Mouse (Mus musculus): ENCODE measurements at regions not wholly inside any gene's neighbourhood (a gene's known extent, or its start where the extent isn't known, plus 50 kb on each side); places are given as distances from the start of the nearest gene placed in this dataset.
A peak's percentile ranks its signal among the peaks of the same experiment; 100 is the strongest.

- DNase-seq (ENCODE audit: low spot score) = no peak
These were observed 55.7 kb upstream of the Emb start for GRCm38 (mm10) chr13:117152655-117153054.

GRCm38 (mm10) chr13:117143828-117144227, 64.5 kb upstream of the Emb start:
- no peak for DNase-seq (ENCODE audit: low spot score)

- DNase-seq (ENCODE audit: low spot score) = no peak
These were observed 65.1 kb upstream of the Emb start for GRCm38 (mm10) chr13:117143255-117143654.

GRCm38 (mm10) chr13:117134352-117134751, 74.0 kb upstream of the Emb start:
- no peak for DNase-seq (ENCODE audit: low spot score)

GRCm38 (mm10) chr13:117132123-117132522, 76.2 kb upstream of the Emb start:
- DNase-seq (ENCODE audit: low spot score) = no peak

- DNase-seq (ENCODE audit: low spot score) = peak; percentile 28
These were observed 80.4 kb upstream of the Emb start for GRCm38 (mm10) chr13:117127813-117128549.

- no peak for DNase-seq (ENCODE audit: low spot score)
These were observed 81.1 kb upstream of the Emb start for GRCm38 (mm10) chr13:117127116-117127728.

- no peak for DNase-seq (ENCODE audit: low spot score)
These were observed 88.7 kb upstream of the Emb start for GRCm38 (mm10) chr13:117119636-117120035.

- no peak for DNase-seq (ENCODE audit: low spot score)
These were observed 89.5 kb upstream of the Parp8 start for GRCm38 (mm10) chr13:117114797-117115196.

- no peak for DNase-seq (ENCODE audit: low spot score)
These were observed 87.1 kb upstream of the Parp8 start for GRCm38 (mm10) chr13:117112424-117112823.

- no peak for DNase-seq (ENCODE audit: low spot score)
These were observed 79.9 kb upstream of the Parp8 start for GRCm38 (mm10) chr13:117105151-117105660.

GRCm38 (mm10) chr13:117094773-117095172, 69.4 kb upstream of the Parp8 start:
- no peak for DNase-seq (ENCODE audit: low spot score)

- DNase-seq (ENCODE audit: low spot score) = no peak
These were observed 63.3 kb upstream of the Parp8 start for GRCm38 (mm10) chr13:117088629-117089028.

GRCm38 (mm10) chr13:117082758-117083157, 57.4 kb upstream of the Parp8 start:
- DNase-seq (ENCODE audit: low spot score) = no peak

- no peak for DNase-seq (ENCODE audit: low spot score)
These were observed 54.0 kb upstream of the Parp8 start for GRCm38 (mm10) chr13:117079316-117079715.
